Mouse (Mus musculus) CH12.LX (cell line): ENCODE measurements around the gene Srcin1. TPM values are rescaled to one million over a fixed set of nuclear protein-coding genes. Genes with fewer than 3 reads are reported as not detected.

Experiments
- DNase-seq: peaks from one replicate; pipeline ENCODE4 v3.0.0-alpha.2; 2013; ENCODE audit errors: extremely low read depth
- H3K27ac ChIP-seq: 2 replicates; pipeline ENCODE4 v1.5.1; 2012; ENCODE audit warnings: low read depth, mild to moderate bottlenecking, control low read depth, moderate library complexity; ENCODE audit not compliant: insufficient read depth
- H3K27me3 ChIP-seq: replicated peaks from 2 replicates; pipeline ENCODE3; 2012; ENCODE audit warnings: inconsistent platforms
- H3K36me3 ChIP-seq, 2 experiments: replicated peaks in 1 of 2; 2 replicates each; pipeline versions ENCODE3 to v1.6.1; 2012; ENCODE audit warnings: inconsistent platforms in 1 of 2, low read length in 1 of 2, mild to moderate bottlenecking in 1 of 2, mixed read lengths in 1 of 2, moderate library complexity in 1 of 2; ENCODE audit not compliant: control insufficient read depth in 1 of 2, insufficient read depth in 1 of 2
- H3K4me1 ChIP-seq, 2 experiments: 2 replicates each; pipeline ENCODE4 v1.6.1; 2012; ENCODE audit warnings: inconsistent platforms in 1 of 2, moderate library complexity in 1 of 2; ENCODE audit not compliant: insufficient read depth in 2 of 2, control insufficient read depth in 1 of 2
- H3K4me2 ChIP-seq: 2 replicates; pipeline ENCODE4 v1.6.1; 2012; ENCODE audit warnings: low read depth, mild to moderate bottlenecking, control low read depth; ENCODE audit not compliant: poor library complexity, insufficient read depth, severe bottlenecking
- H3K4me3 ChIP-seq, 3 experiments: fragments of 150-350 bp in 1 of 3; sonication (generic) in 1 of 3; replicated peaks in 1 of 3; 2 replicates each; pipeline versions ENCODE3 to v1.5.1; 2011 to 2012; ENCODE audit warnings: low read depth in 2 of 3, low read length in 2 of 3, mild to moderate bottlenecking in 2 of 3, moderate library complexity in 2 of 3, control low read depth in 1 of 3, improper control_type of control experiment in 1 of 3, inconsistent platforms in 1 of 3, mixed read lengths in 1 of 3; ENCODE audit not compliant: poor library complexity in 1 of 3
- H3K79me2 ChIP-seq: replicated peaks from 2 replicates; pipeline ENCODE4 v1.6.1; 2012; ENCODE audit warnings: mild to moderate bottlenecking, moderate library complexity; ENCODE audit not compliant: control insufficient read depth, poor library complexity, insufficient read depth, severe bottlenecking; ENCODE audit errors: extremely low read depth
- H3K9ac ChIP-seq: 2 replicates; pipeline ENCODE4 v1.6.1; 2012; ENCODE audit warnings: low read depth, mild to moderate bottlenecking, control low read depth, moderate library complexity; ENCODE audit not compliant: insufficient read depth
- H3K9me3 ChIP-seq: replicated peaks from 2 replicates; pipeline ENCODE3; 2012; ENCODE audit warnings: low read length, inconsistent platforms, mixed read lengths
- BHLHE40 ChIP-seq: IDR thresholded peaks from 2 replicates; pipeline ENCODE4 v1.6.1; 2011; ENCODE audit warnings: mild to moderate bottlenecking, low read depth, low read length, improper control_type of control experiment
- CTCF ChIP-seq, 2 experiments: IDR thresholded peaks in 1 of 2; conservative IDR thresholded peaks in 1 of 2; 2 replicates each; pipeline ENCODE4 v1.5.1; 2011 to 2012; ENCODE audit warnings: low read depth in 2 of 2, low read length in 2 of 2, improper control_type of control experiment in 1 of 2, inconsistent platforms in 1 of 2, mild to moderate bottlenecking in 1 of 2, moderate library complexity in 1 of 2
- E2F4 ChIP-seq: IDR thresholded peaks from 2 replicates; pipeline ENCODE4 v1.6.1; 2011; ENCODE audit warnings: low read depth, low read length, improper control_type of control experiment; ENCODE audit not compliant: insufficient replicate concordance
- ETS1 ChIP-seq: conservative IDR thresholded peaks from 2 replicates; pipeline ENCODE4 v1.6.1; 2012; ENCODE audit warnings: low read depth, mild to moderate bottlenecking, inconsistent platforms, low read length, improper control_type of control experiment, moderate library complexity
- GABPA ChIP-seq: IDR thresholded peaks from 2 replicates; pipeline ENCODE4 v1.6.1; 2012; ENCODE audit warnings: low read depth, low read length, improper control_type of control experiment, inconsistent platforms; ENCODE audit not compliant: insufficient replicate concordance
- IRF4 ChIP-seq: IDR thresholded peaks from 2 replicates; pipeline ENCODE4 v1.6.1; 2014; ENCODE audit warnings: low read depth, mild to moderate bottlenecking, inconsistent platforms, low read length, improper control_type of control experiment
- MYC ChIP-seq: IDR thresholded peaks from 2 replicates; pipeline ENCODE4 v1.6.1; 2011; ENCODE audit warnings: low read depth, mild to moderate bottlenecking, improper control_type of control experiment, low read length
- NELFE ChIP-seq: IDR thresholded peaks from 2 replicates; pipeline ENCODE4 v1.6.1; 2011; ENCODE audit warnings: low read depth, low read length, improper control_type of control experiment
- NRF1 ChIP-seq: IDR thresholded peaks from 2 replicates; pipeline ENCODE4 v1.6.1; 2014; ENCODE audit warnings: low read depth, mild to moderate bottlenecking, inconsistent platforms, low read length, improper control_type of control experiment, moderate library complexity
- POLR2AphosphoS2 ChIP-seq: IDR thresholded peaks from 2 replicates; pipeline ENCODE4 v1.6.1; 2011; ENCODE audit warnings: low read depth, low read length, improper control_type of control experiment
- RAD21 ChIP-seq: IDR thresholded peaks from 2 replicates; pipeline ENCODE4 v1.6.1; 2011; ENCODE audit warnings: low read depth, mild to moderate bottlenecking, low read length, improper control_type of control experiment, moderate library complexity
- SMC3 ChIP-seq: IDR thresholded peaks from 2 replicates; pipeline ENCODE4 v1.6.1; 2011; ENCODE audit warnings: low read depth, low read length, improper control_type of control experiment
- TBP ChIP-seq: conservative IDR thresholded peaks from 2 replicates; pipeline ENCODE4 v1.6.1; 2011; ENCODE audit warnings: low read depth, low read length, improper control_type of control experiment
- TCF12 ChIP-seq: IDR thresholded peaks from 2 replicates; pipeline ENCODE4 v1.6.1; 2014; ENCODE audit warnings: low read depth, mild to moderate bottlenecking, inconsistent platforms, low read length, improper control_type of control experiment
- ZC3H11A ChIP-seq: IDR thresholded peaks from 2 replicates; pipeline ENCODE4 v1.6.1; 2012; ENCODE audit warnings: low read depth, mild to moderate bottlenecking, inconsistent platforms, low read length, improper control_type of control experiment
- dilution Hi-C: fragments of 300-500 bp; cut with MboI; formaldehyde crosslinking; loops from 2 replicates; pipeline ENCODE4 v1.14.3; 2020; ENCODE audit warnings: low sequenced_read_pairs; ENCODE audit not compliant: extremely low pct_unique_long_range_greater_than_20kb, extremely low pct_ligation_motif_present
- in situ Hi-C: fragments of 300-500 bp; cut with MboI; formaldehyde crosslinking; loops from 3 replicates; pipeline ENCODE4 v1.14.3; 2019; ENCODE audit warnings: low sequenced_read_pairs, low pct_ligation_motif_present, low pct_unique_long_range_greater_than_20kb, mixed read lengths
- polyA plus RNA-seq: library from polyadenylated mRNA; unstranded; fragments of >175 nt; gene quantifications from 2 replicates; pipeline ENCODE4 v1.2.1, GENCODE M21; 2012; ENCODE audit warnings: low read depth; ENCODE audit not compliant: insufficient read length
- total RNA-seq, 2 experiments: library from RNA; depleted of rRNA; stranded (reverse); fragments of 300-350 nt in 1 of 2; fragments of >200 nt in 1 of 2; gene quantifications; 2 replicates each; pipeline ENCODE4 v1.2.3; 2012 to 2014

The Srcin1 gene
- total and polyA plus RNA-seq, 3 experiments, result 0.08 to 0.09 TPM; not detected in 1

DNA sequence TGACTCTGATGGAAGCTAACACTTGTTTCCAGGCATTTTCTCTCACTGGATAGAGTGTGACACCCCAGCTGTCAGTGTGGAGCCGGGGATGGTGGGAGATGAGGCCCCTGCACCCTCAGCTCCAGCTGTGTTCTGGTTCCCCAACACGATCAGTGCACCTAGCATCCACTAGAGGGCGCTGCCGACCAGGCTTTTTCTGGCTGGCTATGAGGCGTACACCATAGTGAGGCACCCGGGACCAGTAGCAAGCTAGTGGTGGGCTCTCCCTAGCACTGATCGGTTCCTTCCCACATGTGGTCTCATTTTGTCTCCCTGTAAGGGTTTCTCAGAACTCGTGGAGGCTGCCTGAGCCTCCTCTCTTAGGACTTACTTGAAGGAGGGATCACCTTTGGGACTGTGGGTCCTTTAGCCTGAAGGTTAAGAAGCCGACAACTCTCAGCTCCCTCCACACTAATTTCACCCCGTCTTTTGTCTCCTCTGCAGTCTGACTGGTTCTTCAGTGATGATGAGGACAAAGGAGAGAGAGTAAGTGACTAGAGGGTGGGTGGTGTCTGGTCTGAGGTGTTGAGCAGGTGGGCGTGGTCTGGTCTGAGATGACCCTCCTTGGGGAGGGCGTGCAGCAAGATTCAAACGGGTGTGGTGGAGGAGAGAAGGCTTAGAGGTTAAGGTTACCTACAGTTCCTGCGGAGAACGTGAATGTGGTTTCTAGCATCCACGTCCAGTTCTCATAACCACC, 86.2 kb downstream of the Srcin1 start:
- TF ChIP-seq MYC (peak; percentile 41; the same call in 1 of the 2 replicates), NELFE (peak; percentile 47; the same call in 1 of the 2 replicates), POLR2AphosphoS2 (no peak), CTCF (conservative IDR thresholded peaks at IDR 0.05 in 1 of 2, IDR thresholded peaks at IDR 0.05 in 1 of 2; ENCODE audit: low read depth in 2 of 2, low read length in 2 of 2) (peak; percentile 98 to 99), ETS1 (no peak), RAD21 (peak; percentile 99), TCF12 (0 out of 2 replicates have a peak, but pooled peaks have one; percentile 36), NRF1 (peak; percentile 30; the same call in 1 of the 2 replicates), IRF4 (peak; percentile 64), SMC3 (peak; percentile 97), GABPA (no peak), ZC3H11A (peak; percentile 93), BHLHE40 (0 out of 2 replicates have a peak, but pooled peaks have one; percentile 12)
- TF ChIP-seq, all 38 proteins: peak for 10
- Histone ChIP-seq H3K4me2 (no peak overlapping the region), H3K27me3 (no peaks in the 10 kb centered on the region), H3K4me3 (no peak overlapping the region), H3K36me3 (peaks cover 2 to 31% of the 10 kb centered on the region in 2 experiments), H3K9me3 (peaks cover 2% of the 10 kb centered on the region), H3K79me2 (no peaks in the 10 kb centered on the region), H3K9ac (no peak overlapping the region), H3K27ac (no peak overlapping the region), H3K4me1 (peaks cover 7 to 45% of the 10 kb centered on the region in 2 experiments; a peak in 3 of 4 replicates)
- peak; percentile 90 for DNase-seq
- in situ Hi-C loops, result loop anchor here (5.0 kb wide), 2 partner anchors 68 to 133 kb away; no protein-coding TSS in a partner anchor
- dilution Hi-C loops, result no loop called here

DNA sequence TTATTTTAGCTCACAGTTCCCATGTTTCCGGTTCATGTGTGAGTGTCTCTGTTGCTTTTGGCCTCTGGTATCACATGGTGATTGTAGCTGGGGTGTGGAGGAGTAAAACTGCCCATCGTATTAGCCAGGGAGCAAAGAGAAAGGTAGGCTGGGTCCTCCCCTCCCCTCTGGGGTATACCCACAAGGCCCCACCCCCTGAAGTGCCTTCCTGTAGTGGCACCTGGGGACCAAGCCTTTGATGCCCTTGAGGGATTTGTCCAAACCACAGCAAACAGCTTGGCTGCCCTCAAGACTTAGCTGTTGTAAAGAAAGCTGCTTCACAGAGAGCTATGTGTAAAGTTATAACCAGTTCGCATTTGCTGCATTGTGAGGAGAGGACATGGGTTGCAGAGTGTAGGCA, 88.3 kb downstream of the Srcin1 start:
- Histone ChIP-seq H3K4me1 (peaks cover 7 to 40% of the 10 kb centered on the region in 2 experiments; a peak in 3 of 4 replicates), H3K4me2 (no peak overlapping the region), H3K9me3 (no peaks in the 10 kb centered on the region), H3K4me3 (no peak overlapping the region), H3K36me3 (peaks cover 2 to 33% of the 10 kb centered on the region in 2 experiments), H3K27me3 (no peaks in the 10 kb centered on the region), H3K27ac (no peak overlapping the region), H3K9ac (no peak overlapping the region), H3K79me2 (no peaks in the 10 kb centered on the region)
- TF ChIP-seq E2F4 (no peak), TBP (no peak)
- in situ Hi-C loops (loop anchor here (5.0 kb wide), 2 partner anchors 70 to 135 kb away; no protein-coding TSS in a partner anchor), dilution Hi-C loops (no loop called here)
- no peak for DNase-seq
